Mouse (Mus musculus): ENCODE results near the gene Muc16.

Muc16 gene

DNA sequence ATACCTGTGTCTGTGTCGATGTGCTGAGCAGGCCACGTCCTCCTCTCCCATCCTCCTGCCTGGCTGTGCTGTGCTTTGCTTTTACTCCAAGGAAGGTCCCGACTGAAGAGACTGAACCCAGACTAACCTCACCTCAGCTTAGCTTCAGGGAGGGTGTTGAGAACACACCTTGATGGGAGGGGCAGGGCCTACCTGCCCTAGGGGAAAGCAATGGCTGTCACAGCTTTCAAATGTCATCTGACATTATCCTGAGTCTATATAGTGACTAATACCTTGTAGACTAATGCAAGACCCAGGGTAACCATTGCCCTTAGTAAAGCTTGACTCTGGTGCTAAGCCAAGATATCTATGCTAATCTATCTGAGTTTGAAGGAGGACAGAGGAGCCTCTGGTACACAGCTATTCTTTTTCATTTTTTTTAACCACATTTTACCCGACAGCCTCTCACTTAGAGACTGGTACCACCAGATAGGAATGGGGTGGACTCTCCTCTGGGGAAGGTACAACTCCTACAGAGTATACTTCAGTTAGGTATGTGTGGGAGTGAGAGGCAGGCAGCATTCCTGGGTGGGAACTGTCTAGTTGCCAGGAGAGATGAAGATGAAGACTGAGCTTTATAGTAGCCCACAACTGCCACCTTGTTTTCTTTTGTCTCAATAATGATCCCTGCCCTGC, at the start of gene Muc16:
Gene Muc16, minus strand, starts transcription at position 51 of the 675 bp plus-strand sequence.
- no peak for DNase-seq

DNA sequence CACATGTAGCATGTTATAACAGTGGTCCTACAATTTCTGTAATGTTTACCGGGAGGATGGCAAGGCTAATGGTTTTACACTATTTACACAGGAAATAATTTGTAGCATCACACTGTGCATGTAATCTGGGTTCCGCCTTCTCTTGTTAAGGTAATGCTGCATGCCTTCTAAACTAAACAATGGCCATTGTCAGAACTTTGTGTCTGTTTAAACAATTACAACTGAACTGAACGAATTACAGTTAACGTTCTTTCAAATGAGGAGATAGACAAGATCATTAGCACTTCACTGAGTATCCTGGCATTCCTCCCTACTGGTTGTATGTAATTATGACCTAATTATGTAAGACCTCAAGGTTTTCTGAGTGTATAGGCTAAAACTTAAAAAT, 48.4 kb upstream of the Muc16 start:
- no peak for DNase-seq

DNA sequence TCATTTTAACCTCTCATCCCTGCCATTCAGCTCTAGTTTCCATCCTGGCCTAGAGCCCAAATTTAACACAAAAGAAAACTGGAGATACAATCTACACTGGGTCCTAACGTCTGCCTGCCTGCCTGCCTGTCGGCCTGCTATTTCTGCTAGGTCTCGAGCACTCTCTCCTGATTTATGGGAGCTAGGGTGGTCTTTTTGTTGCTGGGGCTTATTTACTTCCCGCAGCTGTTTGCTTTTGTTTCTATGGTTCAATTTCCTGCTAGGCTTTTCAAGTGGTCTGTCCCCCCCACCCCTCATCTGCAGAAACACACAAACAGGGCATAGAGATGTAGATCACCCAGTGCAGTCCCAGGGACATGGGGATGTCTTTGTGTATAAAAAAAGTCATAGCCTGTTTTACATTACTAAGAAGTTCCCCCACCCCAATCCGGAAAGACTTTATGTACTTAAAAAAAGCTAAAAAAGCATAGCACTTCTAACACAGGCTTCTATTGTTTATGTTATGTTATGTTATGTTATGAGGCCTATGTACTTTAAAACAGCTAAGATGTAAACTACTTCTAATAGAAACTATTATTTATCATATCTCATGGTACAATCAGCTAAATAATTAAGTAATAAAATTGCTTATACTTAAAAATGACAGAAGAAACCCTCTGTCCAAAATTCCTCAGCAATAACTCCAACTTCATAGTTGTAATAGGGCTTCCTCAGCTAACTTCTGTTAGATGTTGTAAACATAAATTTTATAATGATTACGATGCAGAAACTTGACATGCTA, 47.8 kb upstream of the Muc16 start:
- DNase-seq: no peak

DNA sequence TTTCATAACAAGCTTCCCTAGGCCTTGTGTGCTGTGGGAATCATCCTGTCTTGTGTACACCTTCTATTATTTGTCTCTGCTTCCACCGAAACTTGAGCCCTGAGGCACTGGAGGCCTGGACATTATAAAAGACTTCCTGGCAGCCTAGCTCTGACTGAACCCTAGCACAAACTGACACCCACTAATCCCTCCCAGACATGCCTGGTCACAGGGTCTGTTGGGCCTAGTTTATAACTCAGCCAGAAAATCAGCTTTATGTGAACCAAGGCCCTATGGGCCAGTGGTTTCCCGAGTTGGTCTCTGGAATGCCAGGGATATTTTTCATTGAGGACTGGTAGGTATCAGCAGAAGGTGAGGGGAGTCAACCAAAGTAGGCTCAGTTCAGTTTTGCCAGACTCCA, 46.7 kb upstream of the Muc16 start:
- DNase-seq: no peak

DNA sequence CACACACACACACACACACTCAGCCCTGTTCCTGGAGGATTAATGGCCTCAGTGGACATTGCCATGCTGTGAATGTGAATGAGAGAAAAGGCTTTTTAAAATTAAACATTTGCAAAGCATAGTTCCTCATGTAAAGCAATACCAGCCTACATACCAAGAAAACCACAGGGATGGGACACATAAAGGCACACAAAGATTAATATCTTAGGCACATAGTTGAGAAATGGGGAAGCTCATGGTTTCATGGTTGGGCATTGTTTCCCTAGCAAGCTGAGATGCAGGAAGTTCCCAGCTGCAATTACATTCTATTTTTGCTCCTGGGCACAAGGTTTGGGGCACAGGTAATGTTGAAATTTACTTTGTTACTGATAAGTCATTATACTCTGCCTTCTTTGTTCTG, 31.3 kb upstream of the Muc16 start:
- DNase-seq: no peak

DNA sequence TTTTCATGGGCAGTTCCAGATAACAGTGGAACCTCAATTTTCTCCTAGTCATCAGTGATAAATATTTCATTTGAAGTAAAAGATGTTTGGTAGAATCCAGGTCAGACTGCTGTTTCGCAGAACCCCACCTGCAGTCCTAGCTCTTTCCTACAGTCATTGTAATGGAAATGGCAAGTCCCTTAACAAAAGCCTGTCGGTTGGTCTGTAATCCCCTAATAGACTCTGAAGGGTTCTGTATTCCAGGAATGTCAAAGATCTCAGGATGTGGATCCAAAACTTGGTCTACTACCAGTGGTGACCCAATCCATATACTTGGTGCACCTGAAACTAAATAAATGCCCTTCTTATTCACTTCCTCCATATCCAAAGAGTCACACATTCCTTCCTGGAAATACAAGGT, 76.0 kb downstream of the Muc16 start:
- DNase-seq: no peak

DNA sequence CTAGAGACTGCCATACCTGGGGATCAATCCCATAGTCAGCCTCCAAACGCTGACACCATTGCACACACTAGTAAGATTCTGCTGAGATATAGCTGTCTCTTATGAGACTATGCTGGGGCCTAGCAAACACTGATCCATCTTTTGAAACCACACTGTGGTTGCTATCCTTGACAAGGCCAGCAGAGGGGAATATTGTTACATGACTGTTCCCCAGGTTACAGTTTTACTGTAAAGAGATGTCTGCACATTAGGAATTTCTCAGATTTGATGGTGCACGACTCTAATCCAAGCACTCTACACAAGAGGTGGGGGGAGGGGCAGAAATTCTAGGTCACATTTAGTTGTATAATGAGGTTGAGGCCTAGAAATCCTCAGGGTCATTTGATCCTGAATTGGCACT, 166.2 kb downstream of the Muc16 start:
- no peak for DNase-seq

DNA sequence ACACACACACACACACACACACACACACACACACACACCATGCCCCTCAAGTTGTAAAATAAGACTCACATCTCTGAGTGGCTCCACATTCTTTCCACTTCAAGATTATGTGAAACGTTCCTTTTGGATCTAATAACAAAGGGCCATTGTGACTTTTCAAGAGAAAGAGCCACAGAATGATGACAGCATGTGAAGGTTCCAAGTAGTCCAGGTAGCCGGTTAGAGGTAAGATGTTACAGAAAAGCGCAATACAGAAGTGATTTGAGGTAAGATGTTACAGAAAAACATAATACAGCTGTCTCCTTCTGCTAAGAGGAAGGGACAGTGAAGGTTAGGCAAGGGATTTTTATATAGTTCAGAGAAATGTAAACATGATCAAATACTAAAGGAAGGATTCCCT, 196.2 kb downstream of the Muc16 start, which contains the start of the genes Zfp558 and Mbd3l1:
Gene Zfp558, minus strand, starts transcription at position 101 of the 400 bp plus-strand sequence.
Gene Mbd3l1, plus strand, starts transcription at position 192 of the 400 bp plus-strand sequence.
- no peak for DNase-seq

DNA sequence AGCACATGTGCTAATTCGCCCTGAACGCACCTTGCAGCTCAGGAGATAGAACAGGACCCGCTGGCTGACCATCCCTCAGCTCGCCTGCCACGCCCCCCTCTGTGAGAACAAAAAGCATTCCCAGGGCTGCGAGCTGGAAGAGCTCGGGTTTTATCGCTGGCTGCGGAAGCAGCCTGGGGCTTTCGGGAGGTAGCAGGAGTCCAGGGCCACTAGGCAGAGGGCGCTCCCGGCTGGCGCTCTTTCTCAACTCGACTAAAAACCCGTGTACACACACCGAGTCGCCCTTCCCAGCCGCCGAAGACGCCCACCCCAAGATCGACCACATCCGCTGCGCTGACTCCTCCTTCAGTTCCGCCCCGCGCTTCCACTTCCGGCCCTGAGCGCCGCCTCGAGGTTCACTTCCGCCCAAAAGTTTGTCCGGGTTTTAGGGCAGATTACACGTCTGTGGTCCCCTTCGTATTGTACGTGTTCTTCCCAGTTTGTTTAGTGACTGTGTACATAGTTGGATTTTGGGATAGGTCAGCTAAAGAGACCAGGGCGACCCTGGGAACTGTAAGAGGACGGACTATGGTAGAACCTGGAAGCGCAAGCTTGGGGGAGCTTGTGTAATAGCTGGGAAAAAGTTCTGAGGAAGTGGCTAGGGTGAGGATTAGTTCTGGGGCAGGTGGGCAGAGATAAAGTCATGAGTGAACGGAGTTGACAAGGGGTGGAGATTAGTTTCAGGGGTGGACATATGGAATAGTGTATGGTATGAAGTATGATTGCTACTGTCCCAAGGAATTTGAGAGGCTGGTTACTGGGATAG, 200.8 kb downstream of the Muc16 start:
- peak; percentile 28 for DNase-seq

DNA sequence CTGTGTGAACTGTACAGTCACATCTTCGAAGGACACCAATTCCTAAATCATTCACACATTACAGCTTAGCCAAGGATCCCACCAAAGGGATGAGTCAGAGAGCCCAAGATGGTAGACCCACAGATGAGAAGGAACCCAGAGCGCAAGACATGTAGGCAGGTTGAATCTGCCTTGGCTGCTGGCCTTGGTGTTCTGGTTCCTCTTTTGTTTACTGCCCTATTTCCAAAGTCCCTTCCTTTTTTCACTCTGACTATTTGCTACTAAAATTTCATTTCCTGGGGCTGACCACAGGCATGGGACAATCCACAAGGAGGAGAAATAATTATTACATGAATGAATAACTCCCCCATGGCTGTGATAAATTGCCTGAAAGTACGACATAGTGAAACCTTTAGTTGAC, 206.3 kb downstream of the Muc16 start:
- no peak for DNase-seq

DNA sequence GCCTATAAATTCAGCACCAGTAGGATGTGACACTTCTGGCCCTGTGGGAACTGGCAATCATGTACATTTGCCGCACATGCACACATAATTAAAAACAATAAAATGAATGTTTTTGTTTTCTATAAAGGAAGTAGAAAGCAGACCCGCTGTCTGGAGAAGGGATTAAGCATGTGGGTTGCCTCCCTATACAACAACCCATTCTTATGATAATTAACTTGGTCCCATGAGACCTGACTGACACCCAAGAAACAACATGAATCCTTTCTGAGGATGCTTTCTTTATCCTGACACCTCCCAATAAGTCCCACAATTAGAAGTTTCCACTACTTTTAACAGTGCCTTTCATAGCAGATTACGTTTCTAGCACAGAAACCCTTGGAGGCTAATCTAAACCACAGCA, 207.0 kb downstream of the Muc16 start:
- DNase-seq: no peak

DNA sequence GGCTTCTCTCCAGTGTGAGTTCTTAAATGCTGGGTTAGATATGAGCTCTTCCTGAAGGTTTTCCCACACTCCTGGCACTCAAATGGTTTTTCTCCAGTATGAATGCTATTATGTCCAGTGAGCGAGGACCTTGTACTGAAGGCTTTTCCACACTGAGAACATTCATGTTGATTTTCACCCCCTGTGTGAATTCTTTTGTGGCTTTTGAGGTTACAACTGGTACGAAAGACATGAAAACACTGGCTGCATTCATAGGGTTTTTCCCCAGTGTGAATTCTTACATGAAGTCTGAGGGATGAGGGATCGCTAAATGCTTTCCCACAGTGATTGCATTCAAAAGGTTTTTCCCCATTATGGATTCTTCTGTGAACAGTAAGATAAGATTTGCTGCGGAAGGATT, 217.8 kb downstream of the Muc16 start:
- DNase-seq: no peak
